Mouse (Mus musculus) MEL (cell line): ENCODE data around the gene Fam107b. TPM values are rescaled to one million over a fixed set of nuclear protein-coding genes. Genes with fewer than 3 reads are reported as not detected.
A peak's percentile ranks its signal among the peaks of the same experiment; 100 is the strongest.

Experiments used
- DNase-seq: peaks from one replicate; pipeline ENCODE4 v3.0.0; 2011; ENCODE audit warnings: low read depth, low spot score
- H3K27ac ChIP-seq: 2 replicates; pipeline ENCODE4 v1.5.1; 2012; ENCODE audit warnings: low read depth, mild to moderate bottlenecking, control low read depth, low read length, moderate library complexity; ENCODE audit not compliant: control insufficient read depth
- H3K27me3 ChIP-seq, 2 experiments: fragments of 150-350 bp in 1 of 2; sonication (generic) in 1 of 2; 2 replicates each; pipeline ENCODE4 v1.6.1; 2012; ENCODE audit warnings: low read length in 2 of 2, mild to moderate bottlenecking in 2 of 2, improper control_type of control experiment in 1 of 2, moderate library complexity in 1 of 2; ENCODE audit not compliant: insufficient read depth in 2 of 2, control insufficient read depth in 1 of 2
- H3K36me3 ChIP-seq, 2 experiments: 2 replicates each; pipeline ENCODE4 v1.6.1; 2012 to 2014; ENCODE audit warnings: low read length in 2 of 2, improper control_type of control experiment in 1 of 2, inconsistent platforms in 1 of 2, mild to moderate bottlenecking in 1 of 2; ENCODE audit not compliant: insufficient read depth in 2 of 2, control insufficient read depth in 1 of 2
- H3K4me1 ChIP-seq, 2 experiments: fragments of 150-350 bp in 1 of 2; sonication (generic) in 1 of 2; 2 replicates each; pipeline ENCODE4 v1.6.1; 2012; ENCODE audit warnings: low read length in 2 of 2, improper control_type of control experiment in 1 of 2, mild to moderate bottlenecking in 1 of 2; ENCODE audit not compliant: insufficient read depth in 2 of 2, control insufficient read depth in 1 of 2
- H3K4me3 ChIP-seq, 2 experiments: fragments of 150-350 bp in 1 of 2; sonication (generic) in 1 of 2; 2 replicates each; pipeline ENCODE4 v1.5.1; 2012; ENCODE audit warnings: low read depth in 2 of 2, low read length in 2 of 2, mild to moderate bottlenecking in 2 of 2, moderate library complexity in 2 of 2, control low read depth in 1 of 2, improper control_type of control experiment in 1 of 2; ENCODE audit not compliant: control insufficient read depth in 1 of 2, insufficient read depth in 1 of 2
- H3K79me2 ChIP-seq: 2 replicates; pipeline ENCODE4 v1.6.1; 2012; ENCODE audit warnings: mild to moderate bottlenecking, low read length, moderate library complexity; ENCODE audit not compliant: control insufficient read depth, poor library complexity, insufficient read depth
- H3K9ac ChIP-seq: 2 replicates; pipeline ENCODE4 v1.6.1; 2012; ENCODE audit warnings: low read depth, mild to moderate bottlenecking, control low read depth, low read length, moderate library complexity; ENCODE audit not compliant: control insufficient read depth, poor library complexity, severe bottlenecking
- H3K9me3 ChIP-seq: fragments of 150-350 bp; sonication (generic); replicated peaks from 2 replicates; pipeline ENCODE4 v1.6.1; 2012; ENCODE audit warnings: mild to moderate bottlenecking, low read length, improper control_type of control experiment, moderate library complexity; ENCODE audit not compliant: insufficient read depth
- BHLHE40 ChIP-seq: IDR thresholded peaks from 2 replicates; pipeline ENCODE4 v1.6.1; 2012; ENCODE audit warnings: low read depth, mild to moderate bottlenecking, inconsistent platforms, low read length, improper control_type of control experiment, borderline replicate concordance
- E2F4 ChIP-seq: IDR thresholded peaks from 2 replicates; pipeline ENCODE4 v1.6.1; 2011; ENCODE audit warnings: low read depth, low read length, improper control_type of control experiment, borderline replicate concordance
- ELF1 ChIP-seq: IDR thresholded peaks from 2 replicates; pipeline ENCODE4 v1.6.1; 2014; ENCODE audit warnings: low read depth, mild to moderate bottlenecking, inconsistent platforms, low read length, improper control_type of control experiment, moderate library complexity
- EP300 ChIP-seq, 2 experiments: IDR thresholded peaks; 2 replicates each; pipeline ENCODE4 v1.6.1; 2011; ENCODE audit warnings: improper control_type of control experiment in 2 of 2, low read length in 2 of 2, low read depth in 1 of 2, mild to moderate bottlenecking in 1 of 2
- ETS1 ChIP-seq: IDR thresholded peaks from 2 replicates; pipeline ENCODE4 v1.6.1; 2012; ENCODE audit warnings: low read depth, mild to moderate bottlenecking, inconsistent platforms, low read length, improper control_type of control experiment, moderate library complexity
- GABPA ChIP-seq: IDR thresholded peaks from 2 replicates; pipeline ENCODE4 v1.6.1; 2012; ENCODE audit warnings: low read depth, mild to moderate bottlenecking, inconsistent platforms, low read length, improper control_type of control experiment, moderate library complexity
- GATA1 ChIP-seq: IDR thresholded peaks from 2 replicates; pipeline ENCODE4 v1.6.1; 2011; ENCODE audit warnings: low read depth, low read length, improper control_type of control experiment
- HCFC1 ChIP-seq: IDR thresholded peaks from 2 replicates; pipeline ENCODE4 v1.6.1; 2012; ENCODE audit warnings: low read depth, mild to moderate bottlenecking, inconsistent platforms, low read length, improper control_type of control experiment, moderate library complexity
- MAFK ChIP-seq: IDR thresholded peaks from 2 replicates; pipeline ENCODE4 v1.6.1; 2011; ENCODE audit warnings: low read depth, mild to moderate bottlenecking, low read length, improper control_type of control experiment, borderline replicate concordance
- MEF2A ChIP-seq: IDR thresholded peaks from 2 replicates; pipeline ENCODE4 v1.6.1; 2014; ENCODE audit warnings: low read depth, mild to moderate bottlenecking, inconsistent platforms, low read length, improper control_type of control experiment; ENCODE audit not compliant: poor library complexity, insufficient replicate concordance, severe bottlenecking; ENCODE audit errors: extremely low read depth
- MYC ChIP-seq: IDR thresholded peaks from 2 replicates; pipeline ENCODE4 v1.6.1; 2011; ENCODE audit warnings: low read depth, mild to moderate bottlenecking, low read length, improper control_type of control experiment, moderate library complexity
- NELFE ChIP-seq: IDR thresholded peaks from 2 replicates; pipeline ENCODE4 v1.6.1; 2011; ENCODE audit warnings: low read depth, low read length, improper control_type of control experiment
- POLR2A ChIP-seq, 2 experiments: IDR thresholded peaks; 2 replicates each; pipeline ENCODE4 v1.6.1; 2011 to 2012; ENCODE audit warnings: low read length in 2 of 2, mild to moderate bottlenecking in 2 of 2, control low read depth in 1 of 2, improper control_type of control experiment in 1 of 2, low read depth in 1 of 2, moderate library complexity in 1 of 2; ENCODE audit not compliant: control insufficient read depth in 1 of 2, insufficient read depth in 1 of 2, poor library complexity in 1 of 2
- POLR2AphosphoS5 ChIP-seq: IDR thresholded peaks from 2 replicates; pipeline ENCODE4 v1.6.1; 2012; ENCODE audit warnings: low read depth, borderline replicate concordance, mild to moderate bottlenecking, inconsistent platforms, low read length, moderate library complexity, mixed read lengths
- SIN3A ChIP-seq: IDR thresholded peaks from 2 replicates; pipeline ENCODE4 v1.6.1; 2012; ENCODE audit warnings: low read length, improper control_type of control experiment, inconsistent platforms
- SMC3 ChIP-seq: IDR thresholded peaks from 2 replicates; pipeline ENCODE4 v1.6.1; 2011; ENCODE audit warnings: low read depth, low read length, improper control_type of control experiment
- TCF12 ChIP-seq: IDR thresholded peaks from 2 replicates; pipeline ENCODE4 v1.6.1; 2014; ENCODE audit warnings: low read depth, mild to moderate bottlenecking, inconsistent platforms, low read length, improper control_type of control experiment, moderate library complexity
- UBTF ChIP-seq: IDR thresholded peaks from 2 replicates; pipeline ENCODE4 v1.6.1; 2012; ENCODE audit warnings: low read depth, mild to moderate bottlenecking, inconsistent platforms, low read length, improper control_type of control experiment, moderate library complexity, borderline replicate concordance; ENCODE audit not compliant: insufficient read depth
- ZC3H11A ChIP-seq: IDR thresholded peaks from 2 replicates; pipeline ENCODE4 v1.6.1; 2012; ENCODE audit warnings: low read depth, mild to moderate bottlenecking, inconsistent platforms, low read length, improper control_type of control experiment
- ZKSCAN1 ChIP-seq: IDR thresholded peaks from 2 replicates; pipeline ENCODE4 v1.6.1; 2012; ENCODE audit warnings: low read depth, mild to moderate bottlenecking, inconsistent platforms, low read length, improper control_type of control experiment, moderate library complexity
- polyA plus RNA-seq, 2 experiments: library from polyadenylated mRNA; stranded (reverse) in 1 of 2; unstranded in 1 of 2; fragments of >175 nt in 1 of 2; fragments of >200 nt in 1 of 2; gene quantifications; 2 replicates each; pipeline versions ENCODE4 v1.2.1 to v1.2.4; 2012; ENCODE audit warnings: low replicate concordance in 2 of 2, low read depth in 1 of 2; ENCODE audit not compliant: insufficient read length in 2 of 2, insufficient read depth in 1 of 2, missing spikeins in 1 of 2
- total RNA-seq: library from RNA; depleted of rRNA; stranded (reverse); fragments of 300-350 nt; gene quantifications from 2 replicates; pipeline ENCODE4 v1.2.3, GENCODE M21; 2012

The Fam107b gene
- total and polyA plus RNA-seq, 3 experiments, result 10.0 to 15.5 TPM; not detected in 1

GRCm38 (mm10) chr2:3642949-3643348 lies 72.7 kb downstream of the Fam107b start (continued):
- no peak for TF ChIP-seq SMC3

- peaks cover 11 to 23% of the 10 kb centered on the region in 2 experiments for H3K4me1 ChIP-seq
- no peak overlapping the region for H3K4me3 ChIP-seq
- no peaks in the 10 kb centered on the region for H3K79me2 ChIP-seq
- H3K27ac ChIP-seq, result no peak overlapping the region
- H3K9me3 ChIP-seq, result no peaks in the 10 kb centered on the region
- no peak overlapping the region for H3K9ac ChIP-seq
- DNase-seq, result no peak
- peaks cover 0 to 13% of the 10 kb centered on the region in 2 experiments; a peak in 2 of 4 replicates for H3K36me3 ChIP-seq
- TF ChIP-seq EP300 (IDR thresholded peaks at IDR 0.05; ENCODE audit: low read depth in 1 of 2, low read length in 2 of 2) (peak; percentile 38 to 47; a peak in 2 of 4 replicates), ZC3H11A (no peak), ELF1 (peak; percentile 29; the same call in 1 of the 2 replicates), ETS1 (0 out of 2 replicates have a peak, but pooled peaks have one; percentile 11), POLR2AphosphoS5 (no peak), BHLHE40 (no peak), SMC3 (no peak)
- TF ChIP-seq, all 39 proteins: peak for 3
- no peaks in the 10 kb centered on the region for H3K27me3 ChIP-seq
Measured at GRCm38 (mm10) chr2:3645741-3646140, 75.5 kb downstream of the Fam107b start.

- DNase-seq, result no peak
- H3K79me2 ChIP-seq, result no peaks in the 10 kb centered on the region
- no peak overlapping the region for H3K27ac ChIP-seq
- H3K9ac ChIP-seq, result no peak overlapping the region
- no peaks in the 10 kb centered on the region; a peak in 1 of 4 replicates for H3K36me3 ChIP-seq
- no peak overlapping the region for H3K4me3 ChIP-seq
- no peaks in the 10 kb centered on the region for H3K27me3 ChIP-seq
- H3K9me3 ChIP-seq, result no peaks in the 10 kb centered on the region
- H3K4me1 ChIP-seq, result peaks cover 0 to 8% of the 10 kb centered on the region in 2 experiments
- TF ChIP-seq NELFE (no peak), TCF12 (no peak), SIN3A (no peak), MYC (no peak), SMC3 (no peak), HCFC1 (no peak), POLR2AphosphoS5 (no peak), POLR2A (IDR thresholded peaks at IDR 0.05; ENCODE audit: control insufficient read depth in 1 of 2, insufficient read depth in 1 of 2, low read depth in 1 of 2, low read length in 2 of 2, poor library complexity in 1 of 2) (no peak), ZKSCAN1 (no peak), MEF2A (no peak), MAFK (no peak), E2F4 (no peak), UBTF (no peak), GATA1 (no peak), GABPA (no peak)
- TF ChIP-seq, all 39 proteins: peak for 0
Measured at GRCm38 (mm10) chr2:3649171-3649570, 78.9 kb downstream of the Fam107b start.
